Mouse (Mus musculus) liver, adult (tissue): ENCODE results near the gene Reep3.

ENCODE experiments used
- GATA4 ChIP-seq: IDR thresholded peaks from 2 replicates; pipeline ENCODE4 v1.6.1; 2014; ENCODE audit warnings: mild to moderate bottlenecking, low read length; ENCODE audit not compliant: insufficient replicate concordance

The Reep3 gene

GRCm38 (mm10) chr10:66969081-66969480, 127.7 kb downstream of the Reep3 start:
- TF ChIP-seq GATA4: no peak

- no peak for TF ChIP-seq GATA4
Observed at GRCm38 (mm10) chr10:66968541-66968940, 128.2 kb downstream of the Reep3 start.

DNA sequence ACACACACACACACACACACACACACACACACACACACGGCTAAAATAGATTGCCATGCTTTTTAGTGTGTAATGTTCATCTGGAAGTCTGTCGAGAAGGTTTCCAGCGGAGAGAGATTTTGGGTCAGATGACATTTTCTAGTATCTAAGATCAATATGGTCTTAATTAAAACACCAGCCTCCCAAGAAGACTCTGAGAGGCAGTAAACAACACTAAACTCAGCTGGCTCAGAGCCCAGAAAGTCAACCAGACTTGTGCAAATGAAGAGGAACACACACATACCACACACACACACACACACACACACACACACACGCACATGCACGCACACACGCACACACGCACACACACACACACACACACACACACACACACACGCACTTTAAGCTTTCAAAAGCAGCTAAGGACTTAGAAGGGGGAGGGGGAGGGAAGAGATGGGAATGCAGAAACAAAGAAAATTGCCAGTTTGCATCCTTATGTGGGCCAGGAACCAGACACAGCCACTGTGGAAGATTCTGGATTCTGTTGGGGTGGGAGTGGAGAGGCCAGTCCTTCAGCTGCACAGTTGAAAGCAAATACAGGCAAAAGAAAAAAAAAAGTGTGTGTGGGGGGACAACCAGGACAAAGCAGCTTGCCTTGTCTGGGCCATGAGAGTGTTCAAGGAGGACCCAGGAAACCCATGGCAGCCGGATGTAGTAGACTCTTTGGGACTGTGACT, 130.2 kb downstream of the Reep3 start:
- TF ChIP-seq GATA4: no peak

- no peak for TF ChIP-seq GATA4
Observed at GRCm38 (mm10) chr10:66960136-66960535, 136.6 kb downstream of the Reep3 start.
